Mouse (Mus musculus) cerebellum, adult 11-12 months (tissue): ENCODE measurements around the gene Cnot3.
"Not testable (repeated sequence)": the region's sequence is repeated elsewhere in the genome, so short reads cannot be mapped to it uniquely, and the experiment has no call there.

Experiments used
- DNase-seq: peaks from one replicate; pipeline ENCODE4 v3.0.0; 2022

Cnot3 gene

GRCm38 (mm10) chr7:3644672-3645487, at the start of gene Cnot3:
Cnot3 (plus strand) TSS chr7:3645268.
- DNase-seq: peak; percentile 100

- not testable (repeated sequence) for DNase-seq
Measured at GRCm38 (mm10) chr7:3597755-3598154, 47.3 kb upstream of the Cnot3 start.

- no peak for DNase-seq
Measured at GRCm38 (mm10) chr7:3601119-3601518, 43.9 kb upstream of the Cnot3 start.

DNA sequence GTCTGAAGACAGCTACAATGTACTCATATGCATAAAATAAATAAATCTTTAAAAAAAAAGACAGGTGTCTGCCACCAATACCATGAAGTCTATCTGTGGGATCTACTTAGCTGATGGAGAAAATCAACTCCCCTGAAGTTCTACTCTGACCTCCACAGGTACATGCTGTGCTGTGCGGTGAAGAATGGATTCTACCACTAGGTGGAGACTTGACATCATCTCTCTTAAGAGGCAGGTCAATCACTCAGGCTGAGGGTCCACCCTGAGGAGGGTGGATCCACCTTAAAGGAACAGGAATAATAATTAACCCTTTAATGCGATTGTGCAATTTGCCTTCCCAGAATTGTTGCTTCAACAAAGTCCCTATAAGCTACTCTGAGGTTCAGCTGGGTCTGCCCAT, 38.3 kb upstream of the Cnot3 start:
- DNase-seq: no peak

GRCm38 (mm10) chr7:3607391-3607790, 37.7 kb upstream of the Cnot3 start:
- DNase-seq: no peak

DNA sequence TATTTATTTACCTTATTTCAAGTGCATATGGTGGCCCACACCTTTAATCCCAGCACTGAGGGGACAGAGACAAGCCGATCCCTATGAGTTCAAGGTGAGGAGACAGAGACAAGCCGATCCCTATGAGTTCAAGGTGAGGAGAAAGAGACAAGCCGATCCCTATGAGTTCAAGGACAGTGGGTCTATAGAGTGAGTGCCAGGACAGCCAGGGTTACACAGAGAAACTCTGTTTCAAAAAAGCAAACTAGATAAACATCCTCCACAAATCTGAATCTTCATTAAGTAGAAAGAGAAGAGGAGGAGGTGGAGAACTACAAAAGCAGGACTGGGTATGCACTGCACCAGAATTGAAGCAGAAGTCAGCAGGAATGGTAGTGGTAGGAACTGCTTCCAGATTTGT, 36.4 kb upstream of the Cnot3 start:
- no peak for DNase-seq

DNA sequence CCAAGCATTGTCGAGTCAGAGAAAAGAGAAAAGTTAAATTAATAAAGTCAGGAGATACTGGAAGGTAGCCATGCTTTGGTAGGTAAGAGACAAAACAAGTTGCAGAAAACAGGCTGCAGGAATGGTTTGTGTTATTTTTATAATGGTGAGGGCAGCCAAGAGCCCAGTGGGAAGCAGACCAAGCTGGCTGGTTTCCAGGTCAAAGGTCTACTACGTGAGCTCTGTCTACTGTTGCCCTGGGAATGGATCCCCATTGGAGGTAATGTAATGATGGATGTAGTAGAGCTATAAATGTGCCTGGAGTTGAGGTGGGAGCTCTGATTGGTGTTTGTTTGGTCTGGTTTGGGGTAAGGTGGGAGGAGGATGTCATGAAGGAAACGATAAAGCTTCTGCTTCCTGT, 36.0 kb upstream of the Cnot3 start:
- no peak for DNase-seq

- no peak for DNase-seq
Measured at GRCm38 (mm10) chr7:3610437-3610836, 34.6 kb upstream of the Cnot3 start.

DNA sequence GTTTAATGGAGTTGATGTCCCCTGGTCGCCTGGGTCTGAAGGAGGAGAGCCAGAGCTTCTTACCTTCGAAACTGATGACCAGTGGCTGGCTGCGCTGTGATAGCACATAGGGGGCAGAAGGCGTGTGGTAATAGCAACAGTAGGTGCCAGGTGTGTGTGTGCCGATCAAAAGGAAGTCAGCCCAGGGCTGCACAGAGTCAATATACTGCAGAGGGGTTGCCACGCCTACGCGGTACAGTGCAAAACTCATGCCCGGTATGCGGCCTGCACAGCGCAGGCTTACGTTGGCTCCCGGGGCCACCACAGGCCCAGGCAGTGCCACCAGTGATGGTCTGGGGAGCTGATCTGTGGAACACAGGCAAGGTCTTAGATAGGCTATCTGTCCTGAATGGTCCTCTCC, 34.1 kb upstream of the Cnot3 start:
- DNase-seq: no peak

GRCm38 (mm10) chr7:3614021-3614420, 31.0 kb upstream of the Cnot3 start:
- no peak for DNase-seq

DNA sequence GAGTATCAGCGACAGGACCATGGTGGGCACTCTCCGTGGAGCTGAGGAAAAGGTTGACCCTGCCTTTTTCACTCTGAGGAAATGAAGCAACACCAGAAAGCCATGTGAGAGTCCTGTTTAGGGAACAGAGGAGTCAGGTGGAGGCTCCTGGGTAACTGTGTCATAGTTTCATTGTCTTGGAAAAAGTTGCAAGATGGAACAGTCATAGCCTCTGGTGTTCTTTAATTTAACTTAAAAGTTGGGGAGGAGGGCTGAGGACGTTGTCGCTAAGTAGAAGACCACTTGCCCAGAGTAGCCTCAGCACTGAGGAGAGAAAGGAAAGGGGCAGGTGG, 29.0 kb upstream of the Cnot3 start, which contains the start of gene Oscar:
Gene Oscar, minus strand, starts transcription at position 101 of the 332 bp plus-strand sequence.
- no peak for DNase-seq

- DNase-seq: no peak
Measured at GRCm38 (mm10) chr7:3616389-3617241, 28.5 kb upstream of the Cnot3 start.

GRCm38 (mm10) chr7:3617242-3617995, 27.6 kb upstream of the Cnot3 start, which contains the start of gene Ndufa3:
Ndufa3 (plus strand) TSS chr7:3617373.
- peak; percentile 93 for DNase-seq

- peak; percentile 59 for DNase-seq
Measured at GRCm38 (mm10) chr7:3629030-3629429, 16.0 kb upstream of the Cnot3 start.

DNA sequence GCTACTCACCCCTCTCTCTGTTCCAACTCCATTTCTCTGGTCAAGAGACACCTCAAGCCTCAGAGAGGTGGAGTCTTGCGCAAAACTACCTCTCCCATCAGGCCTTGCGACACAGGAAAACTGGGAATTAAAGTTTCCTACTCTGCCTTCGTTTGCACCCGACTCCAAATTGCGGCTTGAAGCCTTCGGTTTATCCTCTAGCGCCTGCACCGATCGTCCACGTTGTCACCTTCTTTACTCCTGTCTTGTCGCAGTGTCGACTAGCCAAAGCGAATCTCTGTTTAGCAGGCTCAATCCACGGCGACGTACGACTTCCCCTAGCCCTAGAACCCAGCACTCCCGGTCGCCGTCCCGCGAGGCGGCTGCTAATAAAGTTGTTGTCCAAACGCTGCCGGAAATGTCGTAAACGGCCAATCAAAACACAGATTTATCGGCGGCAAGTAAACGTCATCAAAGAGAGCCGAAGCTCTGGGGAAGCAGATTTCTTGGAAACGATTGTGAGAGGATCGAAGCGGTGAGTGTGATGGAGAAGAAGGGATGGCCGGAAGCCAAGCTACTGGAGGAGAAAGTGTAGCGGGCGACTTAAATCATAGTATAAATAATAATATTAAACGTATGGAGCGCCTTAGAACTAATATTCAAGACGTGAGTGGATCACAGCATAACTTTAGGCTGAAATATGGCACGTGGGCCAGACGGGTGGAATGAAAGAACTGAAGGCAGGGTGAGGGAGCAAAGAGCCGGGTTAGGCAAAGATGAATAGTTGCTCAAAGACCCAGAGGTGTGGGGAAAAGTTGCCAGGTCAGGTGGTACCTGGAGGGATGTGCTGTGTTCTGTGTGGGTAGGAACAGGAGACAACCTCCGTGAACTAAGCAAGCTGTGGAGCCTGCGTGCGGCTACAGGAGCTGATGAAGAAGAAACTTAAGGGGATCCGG, 15.3 kb upstream of the Cnot3 start, which contains the start of the genes Tfpt and Prpf31:
Gene Tfpt, minus strand, starts transcription at position 387 of the 935 bp plus-strand sequence.
Gene Prpf31, plus strand, starts transcription at position 443 of the 935 bp plus-strand sequence.
- DNase-seq: peak; percentile 94

DNA sequence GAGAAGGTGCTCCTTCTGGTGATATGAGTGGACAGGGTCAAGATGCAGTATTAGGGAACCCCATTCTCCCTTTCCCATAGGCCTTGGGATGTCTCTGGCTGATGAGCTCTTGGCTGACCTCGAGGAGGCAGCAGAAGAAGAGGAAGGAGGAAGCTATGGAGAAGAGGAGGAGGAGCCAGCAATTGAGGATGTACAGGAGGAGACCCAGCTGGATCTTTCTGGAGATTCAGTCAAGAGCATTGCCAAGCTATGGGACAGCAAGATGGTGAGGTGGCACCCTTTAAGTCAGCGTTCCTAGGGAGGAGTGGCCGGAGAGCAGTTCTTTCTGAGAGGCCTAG, 14.6 kb upstream of the Cnot3 start:
- no peak for DNase-seq

DNA sequence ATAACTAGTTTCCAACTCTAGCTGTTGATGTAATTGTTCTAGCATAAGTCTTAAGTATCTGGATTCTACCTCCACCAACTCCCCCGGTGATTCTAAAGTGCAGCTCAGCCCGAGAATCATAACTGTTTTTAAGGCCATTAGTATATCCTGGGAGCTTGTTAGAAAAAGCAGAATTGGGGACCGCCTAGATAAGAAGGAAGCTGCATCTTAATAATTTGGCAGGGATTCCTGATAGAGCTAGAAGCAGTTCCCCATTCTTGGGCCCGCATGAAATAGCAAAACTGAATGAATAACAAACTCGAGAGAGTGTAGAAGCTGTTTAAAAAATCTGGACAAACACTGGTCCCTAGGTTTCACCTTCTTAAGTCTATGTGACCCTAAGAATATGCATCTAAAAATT, 1.7 kb upstream of the Cnot3 start:
- DNase-seq: no peak

DNA sequence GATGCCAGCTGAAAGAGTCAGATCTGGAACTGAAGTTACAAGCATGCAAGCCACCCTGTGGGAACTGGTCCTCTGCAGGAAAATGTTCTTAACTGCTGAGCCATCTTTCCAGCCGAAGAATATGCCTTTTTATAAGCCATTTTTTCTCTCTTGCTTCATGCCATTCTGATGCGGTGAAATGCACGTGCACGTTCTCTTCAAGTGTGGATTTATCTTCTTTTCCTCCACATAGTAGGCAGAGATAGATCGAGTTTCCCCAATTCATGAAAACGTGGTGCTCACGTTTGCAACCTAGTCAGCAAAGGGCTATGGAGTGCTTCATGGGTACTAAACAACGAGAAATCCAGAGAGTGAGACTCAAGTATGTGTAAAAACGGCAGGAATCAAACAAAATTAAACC, 1.2 kb upstream of the Cnot3 start:
- no peak for DNase-seq

DNA sequence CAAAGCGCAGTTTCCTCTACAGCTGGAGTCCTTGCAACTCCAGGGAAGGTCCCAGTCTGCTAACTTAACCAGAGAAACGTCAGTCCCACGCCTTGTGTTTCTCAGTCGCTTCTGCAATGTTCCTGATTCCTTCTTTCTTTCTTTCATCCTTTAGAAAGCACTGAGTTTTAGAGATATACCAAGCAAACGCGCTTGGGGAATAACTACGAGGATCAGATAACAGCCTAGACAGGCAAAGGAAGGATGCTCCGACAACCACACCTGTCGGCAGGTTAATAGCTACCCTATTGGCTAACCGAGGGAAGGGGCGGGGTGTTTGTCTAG, 758 bp upstream of the Cnot3 start:
- no peak for DNase-seq

- no peak for DNase-seq
Measured at GRCm38 (mm10) chr7:3645488-3646025, 489 bp downstream of the Cnot3 start.

- no peak for DNase-seq
Measured at GRCm38 (mm10) chr7:3646188-3646587, 1.1 kb downstream of the Cnot3 start.

GRCm38 (mm10) chr7:3646641-3647040, 1.6 kb downstream of the Cnot3 start:
- peak; percentile 48 for DNase-seq
